Mouse (Mus musculus) heart, adult 2 months (tissue): ENCODE measurements at regions not wholly inside any gene's neighbourhood (a gene's known extent, or its start where the extent isn't known, plus 50 kb on each side); places are given as distances from the start of the nearest gene placed in this dataset.

Experiments
- DNase-seq, 2 experiments: peaks; one replicate each; pipeline ENCODE4 v3.0.0; 2021
- H3K27ac ChIP-seq: fragments of 200-600 bp; 2 replicates; pipeline ENCODE4 v1.8.1; 2022
- H3K27me3 ChIP-seq: fragments of 200-500 bp; 2 replicates; pipeline ENCODE4 v1.6.1; 2012; ENCODE audit warnings: mild to moderate bottlenecking, low read length, inconsistent platforms, mixed read lengths; ENCODE audit not compliant: control insufficient read depth, insufficient read depth
- H3K36me3 ChIP-seq: fragments of 200-500 bp; 2 replicates; pipeline ENCODE4 v1.6.1; 2012; ENCODE audit warnings: low read length, inconsistent platforms; ENCODE audit not compliant: control insufficient read depth, insufficient read depth
- H3K4me1 ChIP-seq: fragments of 200-500 bp; 2 replicates; pipeline ENCODE4 v1.6.1; 2011; ENCODE audit warnings: low read length; ENCODE audit not compliant: control insufficient read depth, insufficient read depth
- H3K4me3 ChIP-seq: fragments of 200-600 bp; 2 replicates; pipeline ENCODE4 v1.8.1; 2022
- H3K79me2 ChIP-seq: fragments of 200-500 bp; replicated peaks from 2 replicates; pipeline ENCODE4 v1.6.1; 2012; ENCODE audit warnings: mild to moderate bottlenecking, inconsistent platforms, low read length, moderate library complexity, mixed read lengths; ENCODE audit not compliant: control insufficient read depth, insufficient read depth
- H3K9ac ChIP-seq: fragments of 200-500 bp; 2 replicates; pipeline ENCODE4 v1.6.1; 2012; ENCODE audit warnings: low read depth, mild to moderate bottlenecking, control low read depth, inconsistent platforms, low read length, mixed read lengths
- CTCF ChIP-seq: fragments of 200-600 bp; IDR thresholded peaks from 2 replicates; pipeline ENCODE4 v1.8.1; 2022; ENCODE audit warnings: antibody characterized with exemption, mild to moderate bottlenecking, moderate library complexity
- EP300 ChIP-seq: fragments of 200-500 bp; IDR thresholded peaks from 2 replicates; pipeline ENCODE4 v1.6.1; 2011; ENCODE audit warnings: low read depth, low read length, control low read depth; ENCODE audit not compliant: insufficient read depth
- POLR2A ChIP-seq: fragments of 200-500 bp; IDR thresholded peaks from 2 replicates; pipeline ENCODE4 v1.6.1; 2011; ENCODE audit warnings: mild to moderate bottlenecking, low read depth, low read length, control low read depth; ENCODE audit not compliant: insufficient read depth
- WGBS: fragments of 180-500 bp; shearing (Covaris S2); methylation state at CpG from one replicate; pipeline ENCODE4 v1.1.7; 2018; 5-methylcytosine and 5-hydroxymethylcytosine counted together
- intact Hi-C: fragments of 180-260 bp; cut with DNase I; formaldehyde crosslinking; loops from one replicate; pipeline ENCODE4 v1.15.1; 2025

- no peak overlapping the region for H3K4me3 ChIP-seq
- H3K9ac ChIP-seq = no peak overlapping the region
- no peaks in the 10 kb centered on the region for H3K4me1 ChIP-seq
- H3K27ac ChIP-seq = no peak overlapping the region
- no peak for TF ChIP-seq POLR2A
- no peak for TF ChIP-seq CTCF
- 0 out of 2 replicates have a peak, but pooled peaks have one; percentile 13 for TF ChIP-seq EP300
- H3K36me3 ChIP-seq = no peaks in the 10 kb centered on the region
- no peaks in the 10 kb centered on the region for H3K27me3 ChIP-seq
- intact Hi-C loops = no loop called here
- DNase-seq = peak in 1 of 2 experiments; percentile 34
- 29% methylated on average over 9 of the region's 9 CpGs for WGBS
- H3K79me2 ChIP-seq = no peaks in the 10 kb centered on the region
Measured at GRCm38 (mm10) chr12:12509164-12509937, 247.4 kb downstream of the Fam49a start.

GRCm38 (mm10) chr12:12508487-12509125, 246.7 kb downstream of the Fam49a start:
- no peak for TF ChIP-seq EP300
- TF ChIP-seq POLR2A = no peak
- no peaks in the 10 kb centered on the region for H3K36me3 ChIP-seq
- H3K79me2 ChIP-seq = no peaks in the 10 kb centered on the region
- H3K9ac ChIP-seq = no peak overlapping the region
- intact Hi-C loops = no loop called here
- H3K4me3 ChIP-seq = no peak overlapping the region
- H3K27ac ChIP-seq = no peak overlapping the region
- H3K27me3 ChIP-seq = no peaks in the 10 kb centered on the region
- 82% methylated on average over 9 of the region's 9 CpGs for WGBS
- no peak for DNase-seq
- H3K4me1 ChIP-seq = no peaks in the 10 kb centered on the region

- no peak for DNase-seq
- no peak overlapping the region for H3K27ac ChIP-seq
- no peak overlapping the region for H3K9ac ChIP-seq
- H3K27me3 ChIP-seq = no peaks in the 10 kb centered on the region
- no peaks in the 10 kb centered on the region for H3K36me3 ChIP-seq
- intact Hi-C loops = no loop called here
- WGBS = 87% methylated on average over 3 of the region's 3 CpGs
- no peak for TF ChIP-seq CTCF
- no peak for TF ChIP-seq POLR2A
- no peak for TF ChIP-seq EP300
- H3K4me1 ChIP-seq = no peaks in the 10 kb centered on the region
- H3K79me2 ChIP-seq = no peaks in the 10 kb centered on the region
- H3K4me3 ChIP-seq = no peak overlapping the region
Measured at GRCm38 (mm10) chr12:12506671-12507070, 244.7 kb downstream of the Fam49a start.

- intact Hi-C loops = no loop called here
- no peaks in the 10 kb centered on the region for H3K4me1 ChIP-seq
- no peak overlapping the region for H3K4me3 ChIP-seq
- H3K9ac ChIP-seq = no peak overlapping the region
- TF ChIP-seq POLR2A (no peak), EP300 (no peak), CTCF (no peak)
- H3K27me3 ChIP-seq = no peaks in the 10 kb centered on the region
- no peaks in the 10 kb centered on the region for H3K79me2 ChIP-seq
- no peak overlapping the region for H3K27ac ChIP-seq
- WGBS = 70% methylated on average over 4 of the region's 4 CpGs
- H3K36me3 ChIP-seq = no peaks in the 10 kb centered on the region
- no peak for DNase-seq
Measured at GRCm38 (mm10) chr12:12505590-12505989, 243.7 kb downstream of the Fam49a start.

- H3K27ac ChIP-seq = no peak overlapping the region
- TF ChIP-seq CTCF (no peak), POLR2A (no peak), EP300 (no peak)
- no peaks in the 10 kb centered on the region for H3K79me2 ChIP-seq
- intact Hi-C loops = no loop called here
- no peaks in the 10 kb centered on the region for H3K27me3 ChIP-seq
- no peak for DNase-seq
- H3K9ac ChIP-seq = no peak overlapping the region
- no peaks in the 10 kb centered on the region for H3K36me3 ChIP-seq
- peaks cover 2% of the 10 kb centered on the region; the same call in 1 of the 2 replicates for H3K4me1 ChIP-seq
- H3K4me3 ChIP-seq = no peak overlapping the region
- 83% methylated on average over 3 of the region's 3 CpGs for WGBS
Measured at GRCm38 (mm10) chr12:12499903-12500302, 238.0 kb downstream of the Fam49a start.

GRCm38 (mm10) chr12:12498621-12499020, 236.7 kb downstream of the Fam49a start:
- intact Hi-C loops = no loop called here
- Histone ChIP-seq H3K27ac (no peak overlapping the region), H3K4me3 (no peak overlapping the region), H3K27me3 (no peaks in the 10 kb centered on the region), H3K9ac (no peak overlapping the region), H3K4me1 (peaks cover 2% of the 10 kb centered on the region; the same call in 1 of the 2 replicates), H3K79me2 (no peaks in the 10 kb centered on the region), H3K36me3 (no peaks in the 10 kb centered on the region)
- TF ChIP-seq POLR2A (no peak), CTCF (no peak), EP300 (no peak)
- DNase-seq = no peak
